Mouse (Mus musculus) liver, embryonic 12.5 days (tissue): ENCODE data around the gene Fam173b. TPM values are rescaled to one million over a fixed set of nuclear protein-coding genes. Genes with fewer than 3 reads are reported as not detected.
A peak's percentile ranks its signal among the peaks of the same experiment; 100 is the strongest.

Source experiments
- ATAC-seq: fragments of 200-750 bp; cut with Nextera tagmentation; 2 replicates; pipeline ENCODE4 v1.8.0; 2017; ENCODE audit warnings: moderate number of reproducible peaks, mild to moderate bottlenecking, moderate library complexity
- H3K27ac ChIP-seq: fragments of 300-500 bp; sonication (generic); 2 replicates; pipeline ENCODE4 v1.5.1; 2016; ENCODE audit warnings: mild to moderate bottlenecking
- H3K27me3 ChIP-seq: fragments of 300-500 bp; sonication (generic); replicated peaks from 2 replicates; pipeline ENCODE4 v1.6.1; 2016; ENCODE audit warnings: mild to moderate bottlenecking, moderate library complexity
- H3K36me3 ChIP-seq: fragments of 300-500 bp; sonication (generic); 2 replicates; pipeline ENCODE4 v1.6.1; 2016; ENCODE audit warnings: mild to moderate bottlenecking, moderate library complexity
- H3K4me1 ChIP-seq: fragments of 300-500 bp; sonication (generic); 2 replicates; pipeline ENCODE4 v1.6.1; 2016
- H3K4me2 ChIP-seq: fragments of 300-500 bp; sonication (generic); 2 replicates; pipeline ENCODE4 v1.6.1; 2016; ENCODE audit warnings: mild to moderate bottlenecking, moderate library complexity
- H3K4me3 ChIP-seq: fragments of 300-500 bp; sonication (generic); 2 replicates; pipeline ENCODE4 v1.5.1; 2016; ENCODE audit warnings: mild to moderate bottlenecking, moderate library complexity
- H3K9ac ChIP-seq: fragments of 300-500 bp; sonication (generic); 2 replicates; pipeline ENCODE4 v1.6.1; 2016; ENCODE audit warnings: mild to moderate bottlenecking, moderate library complexity
- H3K9me3 ChIP-seq: fragments of 300-500 bp; sonication (generic); replicated peaks from 2 replicates; pipeline ENCODE4 v1.6.1; 2016; ENCODE audit warnings: mild to moderate bottlenecking, moderate library complexity
- WGBS: fragments of 180-500 bp; shearing (Covaris S2); methylation state at CpG from one replicate; pipeline ENCODE4 v1.1.7; 2016; ENCODE audit not compliant: insufficient replicate concordance; 5-methylcytosine and 5-hydroxymethylcytosine counted together
- polyA plus RNA-seq: library from polyadenylated mRNA; unstranded; fragments of >200 nt; fragmentation: Nextera tagmentation; extraction: Ambion mirVana; gene quantifications from 2 replicates; pipeline ENCODE4 v1.2.1, GENCODE M21; 2016

Gene Fam173b
- polyA plus RNA-seq, 1 experiment from 2014 or later, result 10.6 TPM

GRCm38 (mm10) chr15:31588989-31589640 lies 12.5 kb upstream of the Fam173b start:
- Histone ChIP-seq H3K36me3 (peaks cover 54% of the 10 kb centered on the region), H3K9me3 (no peaks in the 10 kb centered on the region), H3K4me2 (no peak overlapping the region), H3K4me3 (no peak overlapping the region), H3K27me3 (no peaks in the 10 kb centered on the region), H3K4me1 (peaks cover 31% of the 10 kb centered on the region), H3K9ac (no peak overlapping the region), H3K27ac (no peak overlapping the region)
- no peak for ATAC-seq
- WGBS, result 62% methylated on average over 8 of the region's 8 CpGs

DNA sequence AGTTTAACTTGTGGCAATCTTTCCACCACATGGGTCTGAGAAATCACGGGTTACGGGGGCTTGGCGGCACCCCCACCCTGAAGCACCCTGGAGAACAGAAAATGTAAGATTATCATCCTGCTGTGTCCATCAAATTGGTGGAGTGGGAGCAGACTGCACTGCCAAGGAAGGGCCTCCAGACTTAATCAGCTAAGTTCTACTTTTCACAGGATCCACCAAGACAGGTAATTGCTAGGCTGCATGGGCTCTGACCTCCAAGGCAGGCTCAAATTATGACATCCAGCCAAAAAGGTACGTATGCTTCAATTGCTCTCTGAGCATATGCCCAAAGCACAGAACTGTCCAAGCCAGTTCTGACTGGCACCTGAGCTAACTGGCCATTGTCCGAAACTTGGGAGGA lies 11.5 kb upstream of the Fam173b start:
- H3K4me1 ChIP-seq, result peaks cover 28% of the 10 kb centered on the region
- no peak for ATAC-seq
- H3K27ac ChIP-seq, result no peak overlapping the region
- H3K36me3 ChIP-seq, result peaks cover 64% of the 10 kb centered on the region
- no peak overlapping the region for H3K4me2 ChIP-seq
- WGBS, result 87% methylated on average over 5 of the region's 5 CpGs
- no peak overlapping the region for H3K4me3 ChIP-seq
- no peaks in the 10 kb centered on the region for H3K27me3 ChIP-seq
- no peak overlapping the region for H3K9ac ChIP-seq
- no peaks in the 10 kb centered on the region for H3K9me3 ChIP-seq

DNA sequence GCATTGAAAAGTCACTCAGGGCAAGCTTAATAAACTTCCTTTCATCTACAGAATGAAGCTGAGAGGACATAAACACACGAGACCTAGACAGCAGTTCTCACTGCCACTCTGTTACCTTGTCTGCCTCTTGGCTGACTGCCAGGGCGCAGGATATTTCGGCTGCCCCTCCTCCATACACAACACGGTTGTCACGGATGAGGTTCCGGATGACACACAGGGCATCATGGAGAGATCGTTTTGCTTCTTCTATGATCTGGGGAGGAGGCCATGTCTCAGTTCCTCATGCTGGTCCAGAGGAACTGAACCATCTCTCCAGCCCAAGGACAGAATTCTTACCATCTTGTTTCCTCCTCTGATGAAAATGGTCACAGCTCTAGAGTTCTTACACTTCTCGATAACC lies 9.1 kb upstream of the Fam173b start:
- H3K4me2 ChIP-seq, result no peak overlapping the region
- no peak overlapping the region for H3K4me3 ChIP-seq
- H3K9me3 ChIP-seq, result no peaks in the 10 kb centered on the region
- peaks cover 88% of the 10 kb centered on the region for H3K36me3 ChIP-seq
- no peak overlapping the region for H3K27ac ChIP-seq
- H3K9ac ChIP-seq, result no peak overlapping the region
- H3K4me1 ChIP-seq, result 0 out of 2 replicates have a peak, but pooled peaks cover 4% of the 10 kb centered on the region
- no peak for ATAC-seq
- WGBS, result 88% methylated on average over 8 of the region's 8 CpGs
- no peaks in the 10 kb centered on the region for H3K27me3 ChIP-seq

DNA sequence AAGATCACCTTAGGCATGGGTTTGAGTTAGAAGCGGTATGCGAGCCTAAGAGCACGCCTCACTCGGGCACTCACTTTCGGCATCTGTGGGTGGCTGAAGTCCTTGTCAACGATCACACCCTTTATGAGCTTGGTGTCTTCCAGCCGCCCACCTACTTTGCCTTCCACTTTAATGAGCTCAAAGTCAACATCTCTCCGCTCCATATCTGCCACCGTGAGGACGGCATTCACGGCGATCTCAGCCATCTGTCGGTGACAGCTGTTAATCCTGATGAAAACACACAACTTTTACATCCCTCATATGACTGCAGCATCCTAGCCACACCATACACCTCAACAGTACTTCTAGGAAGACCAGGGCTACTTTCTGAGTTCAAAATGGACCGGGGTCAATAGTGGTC lies 7.4 kb upstream of the Fam173b start:
- Histone ChIP-seq H3K27ac (no peak overlapping the region), H3K4me1 (peaks cover 12% of the 10 kb centered on the region), H3K36me3 (peaks cover 94% of the 10 kb centered on the region), H3K4me3 (no peak overlapping the region), H3K9ac (no peak overlapping the region), H3K9me3 (no peaks in the 10 kb centered on the region), H3K4me2 (no peak overlapping the region), H3K27me3 (no peaks in the 10 kb centered on the region)
- no peak for ATAC-seq
- WGBS, result 92% methylated on average over 14 of the region's 14 CpGs

DNA sequence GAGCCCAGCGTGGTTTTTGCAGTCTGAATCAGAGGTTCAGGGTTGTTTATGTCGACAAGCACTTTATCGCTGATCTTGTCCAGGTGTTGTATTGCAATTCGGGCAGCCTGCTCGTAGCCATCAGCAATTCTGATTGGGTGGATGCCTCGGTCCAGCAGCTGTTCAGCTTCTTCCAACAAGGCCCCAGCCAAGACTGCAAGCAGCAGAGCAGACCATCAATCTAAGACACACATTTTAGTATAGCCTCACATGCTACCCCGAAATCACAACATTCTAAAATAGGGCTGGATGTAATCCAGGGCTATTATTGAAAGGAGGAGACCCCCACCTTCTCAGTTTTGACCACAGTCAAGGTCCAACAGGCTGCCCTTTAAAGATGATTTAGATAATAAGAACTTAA lies 6.0 kb upstream of the Fam173b start:
- WGBS, result 86% methylated on average over 7 of the region's 7 CpGs
- ATAC-seq, result no peak
- Histone ChIP-seq H3K27ac (no peak overlapping the region), H3K9ac (no peak overlapping the region), H3K4me3 (no peak overlapping the region), H3K4me2 (no peak overlapping the region), H3K27me3 (no peaks in the 10 kb centered on the region), H3K4me1 (peaks cover 26% of the 10 kb centered on the region), H3K9me3 (no peaks in the 10 kb centered on the region), H3K36me3 (peaks cover 80% of the 10 kb centered on the region)

- no peak for ATAC-seq
Observed at GRCm38 (mm10) chr15:31599834-31600233, 1.8 kb upstream of the Fam173b start.

GRCm38 (mm10) chr15:31601279-31601645 lies 390 bp upstream of the Fam173b start:
- peak; percentile 73 for ATAC-seq
- peak overlapping the region; percentile 74 for H3K27ac ChIP-seq
- peaks cover 39% of the 10 kb centered on the region for H3K4me1 ChIP-seq
- peaks cover 26% of the 10 kb centered on the region for H3K36me3 ChIP-seq
- no peaks in the 10 kb centered on the region for H3K27me3 ChIP-seq
- peak overlapping the region; percentile 79 for H3K4me2 ChIP-seq
- H3K9ac ChIP-seq, result peak overlapping the region; percentile 90
- WGBS, result under 1% methylated on average over 33 of the region's 33 CpGs
- H3K9me3 ChIP-seq, result no peaks in the 10 kb centered on the region
- peak overlapping the region; percentile 88 for H3K4me3 ChIP-seq

More at GRCm38 (mm10) chr15:31599834-31600233, 1.8 kb upstream of the Fam173b start:
- WGBS, result 38% methylated on average over 4 of the region's 4 CpGs
- Histone ChIP-seq H3K27ac (no peak overlapping the region), H3K27me3 (no peaks in the 10 kb centered on the region), H3K9ac (peak overlapping the region; percentile 90), H3K4me1 (peaks cover 39% of the 10 kb centered on the region), H3K9me3 (no peaks in the 10 kb centered on the region), H3K4me3 (peak overlapping the region; percentile 88), H3K36me3 (peaks cover 38% of the 10 kb centered on the region), H3K4me2 (peak overlapping the region; percentile 79)

DNA sequence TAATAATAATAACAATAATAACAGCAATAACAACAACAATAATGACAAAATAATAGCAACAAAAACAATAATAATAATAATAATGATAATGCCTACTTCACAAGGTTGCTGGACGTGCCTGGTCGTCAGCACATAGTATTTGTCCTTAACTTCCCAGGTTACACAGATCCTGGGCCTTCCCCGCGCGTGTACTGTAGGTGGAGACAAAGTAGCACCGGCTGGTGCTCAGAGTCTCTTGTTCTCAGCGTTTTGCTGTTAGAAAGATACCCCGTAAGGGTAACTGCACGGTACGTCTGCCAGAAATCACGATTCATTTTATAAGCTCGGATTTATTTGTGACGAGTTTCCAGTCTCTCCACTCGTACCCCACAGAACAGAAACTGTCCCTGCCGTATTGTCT lies 774 bp downstream of the Fam173b start:
- Histone ChIP-seq H3K27ac (peak overlapping the region; percentile 87), H3K9me3 (no peaks in the 10 kb centered on the region), H3K9ac (peak overlapping the region; percentile 90), H3K36me3 (peaks cover 14% of the 10 kb centered on the region), H3K27me3 (no peaks in the 10 kb centered on the region), H3K4me3 (peak overlapping the region; percentile 88), H3K4me2 (peak overlapping the region; percentile 79), H3K4me1 (peaks cover 39% of the 10 kb centered on the region)
- WGBS, result 3% methylated on average over 15 of the region's 15 CpGs
- peak; percentile 65 for ATAC-seq

- Histone ChIP-seq H3K9ac (peak overlapping the region; percentile 90), H3K9me3 (no peaks in the 10 kb centered on the region), H3K4me1 (peaks cover 38% of the 10 kb centered on the region), H3K4me2 (peak overlapping the region; percentile 79), H3K27ac (no peak overlapping the region), H3K4me3 (peak overlapping the region; percentile 88), H3K27me3 (no peaks in the 10 kb centered on the region), H3K36me3 (peaks cover 7% of the 10 kb centered on the region)
- ATAC-seq, result no peak
- WGBS, result 83% methylated on average over 13 of the region's 13 CpGs
Observed at GRCm38 (mm10) chr15:31603113-31603512, 1.5 kb downstream of the Fam173b start.

- 70% methylated on average over 6 of the region's 6 CpGs for WGBS
- Histone ChIP-seq H3K4me2 (no peak overlapping the region), H3K27ac (no peak overlapping the region), H3K27me3 (no peaks in the 10 kb centered on the region), H3K9ac (no peak overlapping the region), H3K4me1 (peaks cover 12% of the 10 kb centered on the region), H3K36me3 (peaks cover 31% of the 10 kb centered on the region), H3K9me3 (no peaks in the 10 kb centered on the region), H3K4me3 (no peak overlapping the region)
- ATAC-seq, result no peak
Observed at GRCm38 (mm10) chr15:31606821-31607220, 5.2 kb downstream of the Fam173b start.

DNA sequence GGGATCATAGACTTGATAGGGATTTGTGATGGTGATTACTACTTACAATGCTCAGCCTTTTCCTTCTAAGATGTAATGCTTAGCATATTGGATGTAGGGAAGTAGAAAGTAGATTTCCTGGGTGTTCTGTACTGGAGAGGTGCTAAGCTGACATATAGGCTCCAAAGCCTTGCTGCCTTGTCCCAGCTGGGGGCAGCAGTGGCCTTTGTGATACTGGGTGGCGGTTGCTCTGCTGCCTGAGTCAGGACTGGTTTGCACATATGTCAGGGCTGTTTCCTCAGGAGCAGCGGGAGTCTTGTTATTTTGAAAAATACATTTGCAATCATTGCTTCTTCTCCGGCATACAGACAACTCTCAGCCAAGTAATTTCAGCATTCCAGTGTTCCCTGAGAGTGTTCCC lies 9.4 kb downstream of the Fam173b start:
- H3K4me3 ChIP-seq, result no peak overlapping the region
- no peaks in the 10 kb centered on the region for H3K27me3 ChIP-seq
- H3K4me1 ChIP-seq, result no peaks in the 10 kb centered on the region
- H3K27ac ChIP-seq, result no peak overlapping the region
- H3K9ac ChIP-seq, result no peak overlapping the region
- 83% methylated on average over 3 of the region's 3 CpGs for WGBS
- H3K9me3 ChIP-seq, result no peaks in the 10 kb centered on the region
- H3K36me3 ChIP-seq, result peaks cover 60% of the 10 kb centered on the region
- no peak for ATAC-seq
- H3K4me2 ChIP-seq, result no peak overlapping the region

GRCm38 (mm10) chr15:31611976-31612375 lies 10.3 kb downstream of the Fam173b start:
- Histone ChIP-seq H3K4me3 (no peak overlapping the region), H3K27me3 (no peaks in the 10 kb centered on the region), H3K4me2 (no peak overlapping the region), H3K4me1 (no peaks in the 10 kb centered on the region), H3K9me3 (no peaks in the 10 kb centered on the region), H3K27ac (no peak overlapping the region), H3K36me3 (peaks cover 65% of the 10 kb centered on the region), H3K9ac (no peak overlapping the region)
- WGBS, result 89% methylated on average over 4 of the region's 4 CpGs
- no peak for ATAC-seq
